Mouse (Mus musculus) brown adipose tissue, adult 24 weeks (tissue): Measurements from ENCODE around the gene Zbtb2. TPM values are rescaled to one million over a fixed set of nuclear protein-coding genes. Genes with fewer than 3 reads are reported as not detected.

Experiments
- H3K27ac ChIP-seq: fragments of 200-500 bp; replicated peaks from 2 replicates; pipeline ENCODE4 v1.5.1; 2012; ENCODE audit warnings: low read depth, mild to moderate bottlenecking, low read length
- H3K4me1 ChIP-seq: fragments of 200-500 bp; 2 replicates; pipeline ENCODE4 v1.6.1; 2012; ENCODE audit warnings: low read length, mixed read lengths; ENCODE audit not compliant: control insufficient read depth, insufficient read depth, insufficient read length
- H3K4me3 ChIP-seq: fragments of 200-500 bp; 2 replicates; pipeline ENCODE4 v1.5.1; 2012; ENCODE audit warnings: low read depth, mild to moderate bottlenecking, low read length, moderate library complexity; ENCODE audit not compliant: insufficient read depth
- polyA plus RNA-seq: library from polyadenylated mRNA; stranded (reverse); fragments of >200 nt; gene quantifications from 2 replicates; pipeline ENCODE4 v1.2.4, GENCODE M21; 2012; ENCODE audit not compliant: missing spikeins, insufficient read depth, insufficient read length

The Zbtb2 gene
- polyA plus RNA-seq, 1 experiment: 5.0 TPM

- H3K4me3 ChIP-seq: no peak overlapping the region
- no peak overlapping the region for H3K27ac ChIP-seq
- H3K4me1 ChIP-seq: peaks cover 27% of the 10 kb centered on the region
These were observed 3.9 kb upstream of the Zbtb2 start for GRCm38 (mm10) chr10:4391851-4392250.

GRCm38 (mm10) chr10:4391076-4391475 is 3.2 kb upstream of the Zbtb2 start:
- H3K4me1 ChIP-seq: peaks cover 27% of the 10 kb centered on the region
- no peak overlapping the region for H3K4me3 ChIP-seq
- H3K27ac ChIP-seq: no peak overlapping the region

GRCm38 (mm10) chr10:4390550-4390949 is 2.6 kb upstream of the Zbtb2 start:
- Histone ChIP-seq H3K27ac (no peak overlapping the region), H3K4me3 (no peak overlapping the region), H3K4me1 (peaks cover 27% of the 10 kb centered on the region)

- peaks cover 27% of the 10 kb centered on the region for H3K4me1 ChIP-seq
- peak overlapping the region; percentile 95 for H3K4me3 ChIP-seq
- no peak overlapping the region for H3K27ac ChIP-seq
These were observed 1.7 kb upstream of the Zbtb2 start for GRCm38 (mm10) chr10:4389461-4390112.

- Histone ChIP-seq H3K4me1 (peaks cover 27% of the 10 kb centered on the region), H3K4me3 (peak overlapping the region; percentile 95), H3K27ac (no peak overlapping the region)
These were observed 1.1 kb upstream of the Zbtb2 start for GRCm38 (mm10) chr10:4389036-4389435.

- Histone ChIP-seq H3K4me1 (peaks cover 27% of the 10 kb centered on the region), H3K4me3 (peak overlapping the region; percentile 95), H3K27ac (no peak overlapping the region)
These were observed 457 bp upstream of the Zbtb2 start for GRCm38 (mm10) chr10:4388384-4388745.

GRCm38 (mm10) chr10:4386609-4387591 is 1.0 kb downstream of the Zbtb2 start:
- peak overlapping the region; percentile 95 for H3K4me3 ChIP-seq
- H3K4me1 ChIP-seq: peaks cover 24% of the 10 kb centered on the region
- H3K27ac ChIP-seq: peak overlapping the region; percentile 95

GRCm38 (mm10) chr10:4384244-4384643 is 3.7 kb downstream of the Zbtb2 start:
- peaks cover 4% of the 10 kb centered on the region for H3K4me1 ChIP-seq
- no peak overlapping the region for H3K4me3 ChIP-seq
- no peak overlapping the region for H3K27ac ChIP-seq

GRCm38 (mm10) chr10:4380748-4381147 is 7.2 kb downstream of the Zbtb2 start:
- Histone ChIP-seq H3K27ac (no peak overlapping the region), H3K4me1 (no peaks in the 10 kb centered on the region; the same call in 1 of the 2 replicates)

GRCm38 (mm10) chr10:4376931-4377330 is 11.0 kb downstream of the Zbtb2 start:
- Histone ChIP-seq H3K4me1 (no peaks in the 10 kb centered on the region; the same call in 1 of the 2 replicates), H3K27ac (no peak overlapping the region), H3K4me3 (no peak overlapping the region)

More at GRCm38 (mm10) chr10:4380748-4381147, 7.2 kb downstream of the Zbtb2 start:
- H3K4me3 ChIP-seq: no peak overlapping the region

- no peak overlapping the region for H3K27ac ChIP-seq
These were observed 11.4 kb downstream of the Zbtb2 start for GRCm38 (mm10) chr10:4376461-4376860.

GRCm38 (mm10) chr10:4375267-4375666 is 12.6 kb downstream of the Zbtb2 start:
- H3K4me1 ChIP-seq: no peaks in the 10 kb centered on the region; the same call in 1 of the 2 replicates
- no peak overlapping the region for H3K27ac ChIP-seq
- no peak overlapping the region for H3K4me3 ChIP-seq

More at GRCm38 (mm10) chr10:4376461-4376860, 11.4 kb downstream of the Zbtb2 start:
- Histone ChIP-seq H3K4me1 (no peaks in the 10 kb centered on the region; the same call in 1 of the 2 replicates), H3K4me3 (no peak overlapping the region)

GRCm38 (mm10) chr10:4374734-4375133 is 13.2 kb downstream of the Zbtb2 start:
- Histone ChIP-seq H3K4me3 (no peak overlapping the region), H3K4me1 (no peaks in the 10 kb centered on the region; the same call in 1 of the 2 replicates), H3K27ac (no peak overlapping the region)

- no peak overlapping the region for H3K27ac ChIP-seq
- no peaks in the 10 kb centered on the region; the same call in 1 of the 2 replicates for H3K4me1 ChIP-seq
- H3K4me3 ChIP-seq: no peak overlapping the region
These were observed 13.7 kb downstream of the Zbtb2 start for GRCm38 (mm10) chr10:4374239-4374638.

- Histone ChIP-seq H3K27ac (no peak overlapping the region), H3K4me3 (no peak overlapping the region)
These were observed 14.3 kb downstream of the Zbtb2 start for GRCm38 (mm10) chr10:4373558-4373957.

More at GRCm38 (mm10) chr10:4373558-4373957, 14.3 kb downstream of the Zbtb2 start:
- no peaks in the 10 kb centered on the region; the same call in 1 of the 2 replicates for H3K4me1 ChIP-seq
